In genomic region chr12:15754602-15755001, GRCm38 (mm10) we compare ENCODE assay signal across 20 mouse cellular contexts.
A peak's percentile ranks its signal among the peaks of the same experiment; 100 is the strongest.
DNase-seq lines count a peak whose midpoint lies in the region; ATAC-seq lines count a peak whose summit lies in the region.
"Had no signal": no experiment of that assay in that cellular context is flagged by ENCODE, and none has a peak within 500 bp of the region (broad histone marks: within the 10 kb centered on the region; RNA-seq: fewer than 3 reads in every experiment).

No protein-coding gene starts in this region.

- peak; percentile 38 for DNase-seq in heart, adult 8-10 months (ENCODE audit: low spot score)
- peak; percentile 38 for DNase-seq in 3T3-L1 (ENCODE audit: low read depth, low spot score)
- peak; percentile 46 for DNase-seq in kidney, adult 9 months
- DNase-seq in kidney, postnatal 25 days: peak; percentile 37 to 39
- DNase-seq: adrenal gland, adult 2 months; B cell, adult 2 months; cerebellum, adult 9-11 months; forebrain, postnatal 0 days; lung, adult 2 months; lung, postnatal 4 days; right cerebral cortex, postnatal 25 days; thymus, postnatal 36 days had no signal

- 58% methylated on average over 2 of the region's 2 CpGs for WGBS in heart, embryonic 12.5 days
- 90% methylated on average over 2 of the region's 2 CpGs for WGBS in forebrain, embryonic 16.5 days

- H3K27ac ChIP-seq in heart, embryonic 12.5 days (ENCODE audit: poor library complexity, severe bottlenecking): no peak overlapping the region
- no peak overlapping the region for H3K27ac ChIP-seq in forebrain, embryonic 16.5 days (ENCODE audit: low read length)
- H3K27ac ChIP-seq: embryonic facial prominence, embryonic 15.5 days; hindbrain, embryonic 14.5 days; layer of hippocampus, adult 2 months; liver, embryonic 12.5 days; midbrain, embryonic 10.5 days had no signal

- no peak overlapping the region for H3K9ac ChIP-seq in heart, embryonic 12.5 days
- no peak overlapping the region for H3K9ac ChIP-seq in forebrain, embryonic 16.5 days (replicated peaks; ENCODE audit: low read depth, low read length)
- H3K9ac ChIP-seq: embryonic facial prominence, embryonic 15.5 days; forebrain, postnatal 0 days; hindbrain, embryonic 14.5 days; liver, embryonic 12.5 days had no signal

- H3K27me3 ChIP-seq in heart, embryonic 12.5 days (replicated peaks): no peaks in the 10 kb centered on the region
- no peaks in the 10 kb centered on the region for H3K27me3 ChIP-seq in forebrain, embryonic 16.5 days (replicated peaks; ENCODE audit: control insufficient read depth, insufficient read depth, low read length)
- H3K27me3 ChIP-seq: embryonic facial prominence, embryonic 15.5 days; liver, embryonic 12.5 days had no signal

- no peak for ATAC-seq in heart, embryonic 12.5 days (ENCODE audit: insufficient number of reproducible peaks, low FRiP score)
- no peak for ATAC-seq in forebrain, embryonic 16.5 days
- ATAC-seq in monocyte, adult 5-6 weeks (replicated peaks; ENCODE audit: insufficient number of reproducible peaks, low FRiP score, low TSS enrichment, poor library complexity, severe bottlenecking): no peak
- ATAC-seq: forebrain, postnatal 0 days; liver, embryonic 12.5 days had no signal

- no peak overlapping the region for H3K4me2 ChIP-seq in heart, embryonic 12.5 days
- no peak overlapping the region for H3K4me2 ChIP-seq in forebrain, embryonic 16.5 days (ENCODE audit: low read length)
- H3K4me2 ChIP-seq: embryonic facial prominence, embryonic 15.5 days; hindbrain, embryonic 14.5 days; liver, embryonic 12.5 days had no signal

- H3K4me1 ChIP-seq in heart, embryonic 12.5 days (replicated peaks): no peaks in the 10 kb centered on the region
- H3K4me1 ChIP-seq in forebrain, embryonic 16.5 days (replicated peaks; ENCODE audit: control insufficient read depth, insufficient read depth, low read length): no peaks in the 10 kb centered on the region
- H3K4me1 ChIP-seq: liver, embryonic 12.5 days had no signal

- H3K4me3 ChIP-seq in heart, embryonic 12.5 days: no peak overlapping the region
- no peak overlapping the region for H3K4me3 ChIP-seq in forebrain, embryonic 16.5 days (replicated peaks; ENCODE audit: low read length)
- H3K4me3 ChIP-seq: embryonic facial prominence, embryonic 15.5 days; layer of hippocampus, adult 2 months; liver, embryonic 12.5 days; midbrain, embryonic 10.5 days had no signal

- no peaks in the 10 kb centered on the region for H3K9me3 ChIP-seq in heart, embryonic 12.5 days (replicated peaks)
- no peaks in the 10 kb centered on the region for H3K9me3 ChIP-seq in forebrain, embryonic 16.5 days (ENCODE audit: control insufficient read depth, low read length)
- H3K9me3 ChIP-seq: embryonic facial prominence, embryonic 15.5 days; liver, embryonic 12.5 days; midbrain, embryonic 10.5 days had no signal

- no peaks in the 10 kb centered on the region for H3K36me3 ChIP-seq in heart, embryonic 12.5 days
- no peaks in the 10 kb centered on the region for H3K36me3 ChIP-seq in forebrain, embryonic 16.5 days (ENCODE audit: control insufficient read depth, insufficient read depth)
- H3K36me3 ChIP-seq: embryonic facial prominence, embryonic 15.5 days; liver, embryonic 12.5 days; midbrain, embryonic 10.5 days had no signal
